Mouse (Mus musculus): ENCODE measurements around the gene Spn. TPM values are rescaled to one million over a fixed set of nuclear protein-coding genes. Genes with fewer than 3 reads are reported as not detected.
"Not testable (repeated sequence)": the region's sequence is repeated elsewhere in the genome, so short reads cannot be mapped to it uniquely, and the experiment has no call there.

Gene Spn
- polyA plus RNA-seq (2015; fragmentation: Nextera tagmentation; extraction: Ambion mirVana) = 5.5 and 6.3 TPM in 2 replicates

- peak; percentile 69 for ATAC-seq (ENCODE audit: low read depth)
- Histone ChIP-seq H3K9me3 (replicated peaks; ENCODE audit: control insufficient read depth, low read length) (no peaks in the 10 kb centered on the region), H3K27ac (ENCODE audit: low read length) (peak within 1 kb of the TSS; percentile 83), H3K4me3 (ENCODE audit: low read depth, low read length) (peak within 1 kb of the TSS; percentile 56), H3K27me3 (ENCODE audit: control insufficient read depth, insufficient read depth, low read depth, low read length) (no peaks in the 10 kb centered on the region), H3K36me3 (ENCODE audit: control insufficient read depth, insufficient read depth) (no peaks in the 10 kb centered on the region), H3K9ac (ENCODE audit: low read depth, low read length) (peak within 1 kb of the TSS; percentile 47), H3K4me2 (ENCODE audit: low read depth, low read length) (peak within 1 kb of the TSS; percentile 56), H3K4me1 (ENCODE audit: control insufficient read depth, low read depth, low read length) (peaks cover 64% of the 10 kb centered on the region)
- WGBS (ENCODE audit: insufficient replicate concordance) = 14% methylated on average over 9 of the region's 9 CpGs
Measured at GRCm38 (mm10) chr7:127137262-127138017, at the start of gene Spn. TSS of gene Spn (minus strand) at chr7:127137823.

DNA sequence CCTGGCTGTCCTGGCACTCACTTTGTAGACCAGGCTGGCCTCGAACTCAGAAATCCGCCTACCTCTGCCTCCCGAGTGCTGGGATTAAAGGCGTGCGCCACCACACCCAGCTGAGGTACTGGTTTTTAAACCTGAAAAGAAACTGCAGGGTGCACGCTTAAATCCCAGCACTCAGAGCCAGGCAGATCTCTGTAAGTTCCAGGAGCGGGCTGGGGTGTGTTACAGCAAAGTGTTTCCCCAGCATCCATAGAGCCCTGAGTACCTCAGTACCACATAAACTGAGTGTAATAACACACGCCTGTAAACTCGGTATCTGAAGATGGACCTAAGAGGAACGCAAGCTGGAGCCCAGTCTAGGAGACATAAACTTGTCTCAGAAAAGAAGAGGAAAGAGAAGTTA is 49.7 kb upstream of the Spn start:
- no peak overlapping the region for H3K27ac ChIP-seq (ENCODE audit: low read length)
- no peak overlapping the region for H3K4me3 ChIP-seq (ENCODE audit: low read depth, low read length)
- WGBS (ENCODE audit: insufficient replicate concordance) = 67% methylated on average over 10 of the region's 10 CpGs
- H3K9ac ChIP-seq (ENCODE audit: low read depth, low read length) = no peak overlapping the region
- H3K4me2 ChIP-seq (ENCODE audit: low read depth, low read length) = no peak overlapping the region
- peaks cover 22% of the 10 kb centered on the region for H3K4me1 ChIP-seq (ENCODE audit: control insufficient read depth, low read depth, low read length)
- ATAC-seq (ENCODE audit: low read depth) = no peak
- no peaks in the 10 kb centered on the region for H3K27me3 ChIP-seq (ENCODE audit: control insufficient read depth, insufficient read depth, low read depth, low read length)
- no peaks in the 10 kb centered on the region for H3K9me3 ChIP-seq (replicated peaks; ENCODE audit: control insufficient read depth, low read length)
- peaks cover 7% of the 10 kb centered on the region; the same call in 1 of the 2 replicates for H3K36me3 ChIP-seq (ENCODE audit: control insufficient read depth, insufficient read depth)

DNA sequence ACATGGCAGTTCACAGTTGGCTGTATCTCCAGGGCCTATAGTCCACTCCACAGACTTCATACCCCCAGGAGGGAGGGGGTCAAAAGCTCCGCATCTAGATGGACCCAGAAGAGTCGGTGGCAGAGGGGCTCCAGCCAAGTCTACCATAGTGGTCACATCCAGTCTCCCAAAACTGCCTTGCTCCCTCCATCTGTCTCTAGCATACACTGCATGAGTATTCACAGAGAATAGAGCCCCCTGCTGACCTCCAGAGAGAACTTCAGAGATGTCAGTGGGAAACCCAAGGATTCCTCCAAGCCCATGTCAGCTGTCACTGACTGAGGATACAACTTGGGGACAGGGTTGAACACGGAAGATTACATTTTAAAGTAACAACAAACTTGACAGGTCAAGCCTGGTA is 48.0 kb upstream of the Spn start:
- ATAC-seq (ENCODE audit: low read depth) = no peak
- no peaks in the 10 kb centered on the region for H3K27me3 ChIP-seq (ENCODE audit: control insufficient read depth, insufficient read depth, low read depth, low read length)
- H3K4me2 ChIP-seq (ENCODE audit: low read depth, low read length) = no peak overlapping the region
- H3K27ac ChIP-seq (ENCODE audit: low read length) = no peak overlapping the region
- H3K9ac ChIP-seq (ENCODE audit: low read depth, low read length) = no peak overlapping the region
- 42% methylated on average over 3 of the region's 3 CpGs for WGBS (ENCODE audit: insufficient replicate concordance)
- H3K36me3 ChIP-seq (ENCODE audit: control insufficient read depth, insufficient read depth) = no peaks in the 10 kb centered on the region
- peaks cover 22% of the 10 kb centered on the region for H3K4me1 ChIP-seq (ENCODE audit: control insufficient read depth, low read depth, low read length)
- H3K9me3 ChIP-seq (replicated peaks; ENCODE audit: control insufficient read depth, low read length) = no peaks in the 10 kb centered on the region
- no peak overlapping the region for H3K4me3 ChIP-seq (ENCODE audit: low read depth, low read length)

DNA sequence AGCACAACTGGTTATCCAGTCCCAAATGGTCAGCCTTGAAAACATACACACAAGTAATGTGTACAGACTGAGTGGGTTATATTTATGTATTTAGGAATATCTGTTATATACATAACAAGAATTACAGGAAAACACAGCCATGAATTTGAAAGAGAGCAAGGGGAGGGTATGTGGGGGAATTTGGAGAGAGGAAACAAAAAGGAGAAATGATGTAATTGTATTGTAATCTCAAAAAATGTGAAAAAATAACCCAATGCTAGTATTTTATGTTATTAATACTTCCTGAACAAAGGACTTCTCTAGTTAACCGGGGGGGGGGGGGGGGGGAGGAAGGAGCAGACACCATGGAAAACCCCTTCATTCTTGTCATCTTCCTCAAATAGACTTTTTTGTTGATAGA is 47.1 kb upstream of the Spn start:
- Histone ChIP-seq H3K36me3 (ENCODE audit: control insufficient read depth, insufficient read depth) (no peaks in the 10 kb centered on the region), H3K27me3 (ENCODE audit: control insufficient read depth, insufficient read depth, low read depth, low read length) (no peaks in the 10 kb centered on the region), H3K4me1 (ENCODE audit: control insufficient read depth, low read depth, low read length) (peaks cover 22% of the 10 kb centered on the region), H3K4me3 (ENCODE audit: low read depth, low read length) (no peak overlapping the region), H3K4me2 (ENCODE audit: low read depth, low read length) (no peak overlapping the region), H3K9ac (ENCODE audit: low read depth, low read length) (no peak overlapping the region), H3K9me3 (replicated peaks; ENCODE audit: control insufficient read depth, low read length) (no peaks in the 10 kb centered on the region), H3K27ac (ENCODE audit: low read length) (no peak overlapping the region)
- WGBS (ENCODE audit: insufficient replicate concordance) = 20% methylated on average over 1 of the region's 1 CpGs
- no peak for ATAC-seq (ENCODE audit: low read depth)

- Histone ChIP-seq H3K9me3 (replicated peaks; ENCODE audit: control insufficient read depth, low read length) (no peaks in the 10 kb centered on the region), H3K9ac (ENCODE audit: low read depth, low read length) (0 out of 2 replicates have a peak overlapping the region, but pooled peaks have one; percentile 24), H3K27ac (ENCODE audit: low read length) (peak overlapping the region; percentile 50), H3K4me3 (ENCODE audit: low read depth, low read length) (no peak overlapping the region), H3K36me3 (ENCODE audit: control insufficient read depth, insufficient read depth) (no peaks in the 10 kb centered on the region), H3K4me1 (ENCODE audit: control insufficient read depth, low read depth, low read length) (peaks cover 22% of the 10 kb centered on the region), H3K27me3 (ENCODE audit: control insufficient read depth, insufficient read depth, low read depth, low read length) (no peaks in the 10 kb centered on the region), H3K4me2 (ENCODE audit: low read depth, low read length) (0 out of 2 replicates have a peak overlapping the region, but pooled peaks have one; percentile 19)
- ATAC-seq (ENCODE audit: low read depth) = peak; percentile 76
- WGBS (ENCODE audit: insufficient replicate concordance) = 42% methylated on average over 6 of the region's 6 CpGs
Measured at GRCm38 (mm10) chr7:127183828-127184227, 46.2 kb upstream of the Spn start.

DNA sequence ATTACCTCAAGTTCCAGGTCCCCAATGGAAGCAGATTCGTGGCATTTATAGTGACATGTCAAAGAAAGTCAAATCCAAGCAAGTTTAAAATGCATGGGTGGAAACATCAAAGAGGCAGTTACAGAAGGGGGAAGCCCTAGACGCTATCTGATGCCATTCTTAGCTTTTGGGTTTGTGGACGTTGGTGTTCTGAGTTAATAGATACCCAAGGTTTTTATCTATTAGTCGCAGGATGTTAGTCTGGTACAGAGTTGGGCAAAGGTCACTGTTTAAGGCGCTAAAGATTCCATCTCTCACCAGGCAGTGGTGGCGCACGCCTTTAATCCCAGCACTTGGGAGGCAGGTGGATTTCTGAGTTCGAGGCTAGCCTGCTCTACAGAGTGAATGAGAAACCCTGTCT is 45.7 kb upstream of the Spn start:
- H3K4me3 ChIP-seq (ENCODE audit: low read depth, low read length) = no peak overlapping the region
- peaks cover 22% of the 10 kb centered on the region for H3K4me1 ChIP-seq (ENCODE audit: control insufficient read depth, low read depth, low read length)
- H3K36me3 ChIP-seq (ENCODE audit: control insufficient read depth, insufficient read depth) = no peaks in the 10 kb centered on the region
- 0 out of 2 replicates have a peak overlapping the region, but pooled peaks have one; percentile 19 for H3K4me2 ChIP-seq (ENCODE audit: low read depth, low read length)
- 13% methylated on average over 8 of the region's 8 CpGs for WGBS (ENCODE audit: insufficient replicate concordance)
- peak; percentile 84 for ATAC-seq (ENCODE audit: low read depth)
- no peaks in the 10 kb centered on the region for H3K9me3 ChIP-seq (replicated peaks; ENCODE audit: control insufficient read depth, low read length)
- H3K27me3 ChIP-seq (ENCODE audit: control insufficient read depth, insufficient read depth, low read depth, low read length) = no peaks in the 10 kb centered on the region
- H3K27ac ChIP-seq (ENCODE audit: low read length) = peak overlapping the region; percentile 76
- no peak overlapping the region for H3K9ac ChIP-seq (ENCODE audit: low read depth, low read length)

- H3K4me2 ChIP-seq (ENCODE audit: low read depth, low read length); H3K9me3 ChIP-seq (replicated peaks; ENCODE audit: control insufficient read depth, low read length); H3K9ac ChIP-seq (ENCODE audit: low read depth, low read length); ATAC-seq (ENCODE audit: low read depth); H3K36me3 ChIP-seq (ENCODE audit: control insufficient read depth, insufficient read depth); H3K27me3 ChIP-seq (ENCODE audit: control insufficient read depth, insufficient read depth, low read depth, low read length); H3K4me3 ChIP-seq (ENCODE audit: low read depth, low read length); H3K27ac ChIP-seq (ENCODE audit: low read length): not testable (repeated sequence)
- H3K4me1 ChIP-seq (ENCODE audit: control insufficient read depth, low read depth, low read length) = peaks cover 22% of the 10 kb centered on the region
- 31% methylated on average over 3 of the region's 3 CpGs for WGBS (ENCODE audit: insufficient replicate concordance)
Measured at GRCm38 (mm10) chr7:127181724-127182123, 44.1 kb upstream of the Spn start.

- Histone ChIP-seq H3K36me3 (ENCODE audit: control insufficient read depth, insufficient read depth) (no peaks in the 10 kb centered on the region), H3K27me3 (ENCODE audit: control insufficient read depth, insufficient read depth, low read depth, low read length) (no peaks in the 10 kb centered on the region), H3K9ac (ENCODE audit: low read depth, low read length) (no peak overlapping the region), H3K9me3 (replicated peaks; ENCODE audit: control insufficient read depth, low read length) (no peaks in the 10 kb centered on the region), H3K4me1 (ENCODE audit: control insufficient read depth, low read depth, low read length) (peaks cover 22% of the 10 kb centered on the region), H3K27ac (ENCODE audit: low read length) (no peak overlapping the region), H3K4me3 (ENCODE audit: low read depth, low read length) (no peak overlapping the region), H3K4me2 (ENCODE audit: low read depth, low read length) (no peak overlapping the region)
- 31% methylated on average over 2 of the region's 2 CpGs for WGBS (ENCODE audit: insufficient replicate concordance)
- no peak for ATAC-seq (ENCODE audit: low read depth)
Measured at GRCm38 (mm10) chr7:127180783-127181182, 43.2 kb upstream of the Spn start.

GRCm38 (mm10) chr7:127176937-127177336 is 39.3 kb upstream of the Spn start:
- no peaks in the 10 kb centered on the region for H3K27me3 ChIP-seq (ENCODE audit: control insufficient read depth, insufficient read depth, low read depth, low read length)
- H3K4me1 ChIP-seq (ENCODE audit: control insufficient read depth, low read depth, low read length) = no peaks in the 10 kb centered on the region; the same call in 1 of the 2 replicates
- no peaks in the 10 kb centered on the region for H3K36me3 ChIP-seq (ENCODE audit: control insufficient read depth, insufficient read depth)
- no peak overlapping the region for H3K9ac ChIP-seq (ENCODE audit: low read depth, low read length)
- H3K9me3 ChIP-seq (replicated peaks; ENCODE audit: control insufficient read depth, low read length) = no peaks in the 10 kb centered on the region
- H3K4me2 ChIP-seq (ENCODE audit: low read depth, low read length) = no peak overlapping the region
- WGBS (ENCODE audit: insufficient replicate concordance) = 61% methylated on average over 4 of the region's 4 CpGs
- no peak for ATAC-seq (ENCODE audit: low read depth)
- no peak overlapping the region for H3K27ac ChIP-seq (ENCODE audit: low read length)
- H3K4me3 ChIP-seq (ENCODE audit: low read depth, low read length) = no peak overlapping the region

Measured in liver, embryonic 16.5 days (tissue).